Mouse (Mus musculus) hindbrain, postnatal 0 days (tissue): ENCODE measurements at regions not wholly inside any gene's neighbourhood (a gene's known extent, or its start where the extent isn't known, plus 50 kb on each side); places are given as distances from the start of the nearest gene placed in this dataset.

Experiments used
- ATAC-seq: fragments of 200-750 bp; cut with Nextera tagmentation; 2 replicates; pipeline ENCODE4 v1.8.0; 2017; ENCODE audit warnings: mild to moderate bottlenecking, moderate TSS enrichment, moderate library complexity
- DNase-seq: peaks from one replicate; pipeline ENCODE4 v3.0.0-alpha.2; 2015; ENCODE audit warnings: low spot score
- H3K27ac ChIP-seq: fragments of 300-500 bp; sonication (generic); 2 replicates; pipeline ENCODE4 v1.5.1; 2014; ENCODE audit warnings: mild to moderate bottlenecking
- H3K27me3 ChIP-seq: fragments of 300-500 bp; sonication (generic); 2 replicates; pipeline ENCODE4 v1.6.1; 2014; ENCODE audit warnings: low read length, mixed read lengths; ENCODE audit not compliant: insufficient read depth
- H3K36me3 ChIP-seq: fragments of 300-500 bp; sonication (generic); 2 replicates; pipeline ENCODE4 v1.6.1; 2014; ENCODE audit warnings: low read length, mixed read lengths; ENCODE audit not compliant: insufficient read depth
- H3K4me1 ChIP-seq: fragments of 300-500 bp; sonication (generic); 2 replicates; pipeline ENCODE4 v1.6.1; 2014; ENCODE audit warnings: antibody characterized with exemption, low read length, mixed read lengths; ENCODE audit not compliant: insufficient read depth
- H3K4me2 ChIP-seq: fragments of 300-500 bp; sonication (generic); 2 replicates; pipeline ENCODE4 v1.6.1; 2014; ENCODE audit warnings: low read depth, mild to moderate bottlenecking, low read length, moderate library complexity, mixed read lengths
- H3K4me3 ChIP-seq: fragments of 300-500 bp; sonication (generic); 2 replicates; pipeline ENCODE4 v1.5.1; 2014; ENCODE audit warnings: low read length
- H3K9ac ChIP-seq: fragments of 300-500 bp; sonication (generic); replicated peaks from 2 replicates; pipeline ENCODE4 v1.6.1; 2014; ENCODE audit warnings: mild to moderate bottlenecking, low read length, moderate library complexity, mixed read lengths
- H3K9me3 ChIP-seq: fragments of 300-500 bp; sonication (generic); 2 replicates; pipeline ENCODE4 v1.6.1; 2016; ENCODE audit warnings: low read length, mixed read lengths
- CTCF ChIP-seq: IDR thresholded peaks from 2 replicates; pipeline ENCODE4 v1.5.1; 2016; ENCODE audit warnings: antibody characterized with exemption, control low read depth, low read depth
- WGBS: fragments of 180-500 bp; shearing (Covaris S2); extraction: QIAGEN DNeasy Blood & Tissue Kit; methylation state at CpG from one replicate; pipeline ENCODE4 v1.1.7; 2014; 5-methylcytosine and 5-hydroxymethylcytosine counted together

DNA sequence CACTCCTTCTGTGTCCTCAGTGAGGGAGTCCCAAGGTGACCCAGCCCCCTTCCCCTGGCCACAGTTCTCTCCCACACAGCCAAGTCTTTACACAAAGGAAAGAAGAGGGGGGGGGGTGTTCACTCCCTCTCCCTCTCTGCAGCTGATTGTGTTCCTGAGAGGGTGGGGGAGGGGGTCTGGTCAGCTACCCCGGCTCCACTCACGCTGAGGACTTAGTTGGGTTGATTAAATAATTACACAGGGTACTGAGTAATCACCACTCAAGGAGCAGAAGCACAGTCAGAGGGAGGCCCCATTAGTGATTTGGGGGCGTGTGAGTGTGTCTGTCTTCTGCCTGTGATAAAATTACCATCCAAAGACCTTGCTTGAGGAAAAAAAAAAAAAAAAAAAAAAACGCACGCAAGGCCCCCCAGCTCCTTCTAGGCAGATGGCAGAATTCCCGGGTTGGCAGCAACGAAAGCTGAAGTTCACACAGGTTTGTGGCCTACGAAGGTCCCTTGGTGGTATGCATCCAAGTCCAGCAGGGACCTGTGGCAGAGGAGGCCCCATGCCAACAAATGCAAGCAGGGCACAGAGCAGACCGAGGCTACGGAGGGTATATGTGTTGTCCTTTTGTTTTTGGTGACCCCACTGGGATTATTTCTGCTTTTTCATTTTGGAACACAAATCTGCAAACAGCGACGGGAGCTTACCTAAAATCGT lies 55.3 kb upstream of the Top1 start:
- Histone ChIP-seq H3K4me3 (no peak overlapping the region), H3K36me3 (no peaks in the 10 kb centered on the region), H3K27ac (no peak overlapping the region), H3K4me1 (peaks cover 7% of the 10 kb centered on the region; the same call in 1 of the 2 replicates), H3K9me3 (no peaks in the 10 kb centered on the region), H3K27me3 (no peaks in the 10 kb centered on the region), H3K9ac (no peak overlapping the region), H3K4me2 (peak overlapping the region; percentile 13; the same call in 1 of the 2 replicates)
- no peak for TF ChIP-seq CTCF
- no peak for ATAC-seq
- WGBS, result 27% methylated on average over 11 of the region's 13 CpGs
- peak; percentile 56 for DNase-seq

DNA sequence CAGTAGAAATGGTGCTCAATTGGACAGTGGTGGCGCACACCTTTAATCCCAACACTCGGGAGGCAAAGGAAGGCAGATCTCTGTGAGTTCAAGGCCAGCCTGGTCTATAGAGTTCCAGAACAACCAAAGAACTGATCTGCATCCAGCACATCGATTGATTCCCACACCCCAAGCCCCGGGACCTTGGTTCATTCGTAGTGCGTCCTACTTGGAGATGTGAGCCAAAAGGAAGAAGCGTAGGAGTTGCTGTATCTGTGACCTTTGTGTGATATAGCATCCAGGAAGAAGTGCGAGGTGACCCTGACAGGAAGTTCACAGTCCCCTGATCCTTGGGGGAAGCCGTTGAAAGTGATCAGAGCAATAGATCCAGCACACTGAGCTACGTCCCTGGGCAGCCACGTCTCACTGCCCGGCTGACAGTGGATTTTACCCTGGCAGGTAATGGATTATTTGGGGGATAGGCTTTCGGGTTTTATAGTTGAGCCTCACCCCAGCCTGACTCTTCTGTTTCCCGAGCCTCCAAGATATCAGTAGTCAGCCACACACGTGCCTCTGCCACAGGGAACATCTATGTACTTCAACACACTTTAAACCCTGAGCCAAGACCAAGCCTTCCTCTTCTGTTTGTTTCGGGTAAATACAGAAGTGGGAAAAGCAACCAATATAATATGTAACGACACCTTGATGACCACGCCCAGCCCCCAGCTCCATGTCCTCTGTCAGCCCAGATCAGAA lies 54.1 kb upstream of the Top1 start:
- WGBS, result 90% methylated on average over 18 of the region's 18 CpGs
- no peak for ATAC-seq

DNA sequence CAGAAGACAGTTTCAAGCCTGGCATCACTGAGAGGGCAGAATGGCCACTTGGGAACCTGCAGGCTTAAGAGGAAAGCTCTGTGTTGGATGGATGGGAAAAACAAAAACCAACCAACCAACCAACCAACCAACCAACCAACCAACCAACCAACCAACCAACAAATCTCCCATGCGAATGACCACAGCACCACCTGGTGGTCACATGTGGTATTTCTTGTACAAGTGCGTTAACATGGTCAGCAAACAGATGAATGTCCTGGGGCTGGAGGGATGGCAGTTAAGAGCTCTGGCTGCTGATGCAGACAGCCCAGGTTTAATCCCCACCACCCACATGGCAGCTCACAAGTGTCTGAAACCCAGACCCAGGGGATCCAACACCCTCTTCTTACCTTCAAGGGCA lies 52.7 kb upstream of the Top1 start:
- Histone ChIP-seq H3K9ac (no peak overlapping the region), H3K27ac (no peak overlapping the region), H3K4me1 (peaks cover 7% of the 10 kb centered on the region; the same call in 1 of the 2 replicates), H3K27me3 (no peaks in the 10 kb centered on the region), H3K4me3 (no peak overlapping the region), H3K36me3 (no peaks in the 10 kb centered on the region), H3K4me2 (no peak overlapping the region), H3K9me3 (no peaks in the 10 kb centered on the region)
- ATAC-seq (no peak), DNase-seq (peak; percentile 84)
- 2% methylated on average over 2 of the region's 2 CpGs for WGBS
- peak; percentile 99 for TF ChIP-seq CTCF

More for the DNA sequence above, 54.1 kb upstream of the Top1 start:
- Histone ChIP-seq H3K9ac (no peak overlapping the region), H3K4me1 (peaks cover 7% of the 10 kb centered on the region; the same call in 1 of the 2 replicates), H3K4me3 (no peak overlapping the region), H3K36me3 (no peaks in the 10 kb centered on the region), H3K9me3 (no peaks in the 10 kb centered on the region), H3K27ac (no peak overlapping the region), H3K27me3 (no peaks in the 10 kb centered on the region), H3K4me2 (no peak overlapping the region)
- no peak for DNase-seq
- no peak for TF ChIP-seq CTCF
